Comparison of ENCODE assay signal across 29 mouse cellular contexts in the genomic region with DNA sequence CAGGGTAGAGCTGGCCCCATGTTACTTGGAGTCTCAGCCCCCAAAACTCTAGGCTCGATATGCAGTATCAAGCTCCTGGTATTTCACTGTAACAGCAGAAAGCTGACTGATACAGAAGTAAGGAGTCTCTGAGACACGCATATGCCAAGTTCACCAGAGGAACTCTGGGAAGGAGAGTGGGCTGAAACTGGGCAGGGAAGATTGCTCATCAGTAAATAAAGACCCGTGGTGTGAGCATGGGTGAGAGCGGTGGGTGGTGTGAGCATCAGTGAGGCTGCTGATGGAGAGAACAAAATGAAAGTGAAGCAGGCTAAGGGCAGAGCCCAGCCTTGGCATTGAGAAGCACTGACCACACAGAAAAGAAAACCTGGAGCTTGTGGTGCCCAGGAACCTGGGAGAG.
DNase-seq lines count a peak whose midpoint lies in the region; TF ChIP-seq lines count a peak whose summit lies in the region.
"Had no signal": no experiment of that assay in that cellular context is flagged by ENCODE, and none has a peak within 500 bp of the region (broad histone marks: within the 10 kb centered on the region; RNA-seq: fewer than 3 reads in every experiment).

No protein-coding gene starts in this region.

- DNase-seq in frontal cortex, adult 2 months (ENCODE audit: extremely low spot score in 1 of 2, low spot score in 1 of 2) = peak; percentile 14 to 66
- DNase-seq in frontal cortex, postnatal 14 days (ENCODE audit: low spot score in 2 of 2) = no peak
- peak; percentile 16 to 26 for DNase-seq in left cerebral cortex, adult 2 months (ENCODE audit: extremely low spot score in 1 of 2, low spot score in 2 of 2)
- no peak for DNase-seq in left cerebral cortex, adult 11 months (ENCODE audit: low spot score)
- DNase-seq in right cerebral cortex, adult 2 months (ENCODE audit: low spot score in 2 of 2) = peak; percentile 26 to 52
- no peak for DNase-seq in right cerebral cortex, postnatal 4 days
- peak; percentile 20 to 24 for DNase-seq in left cerebral cortex, postnatal 36 days (ENCODE audit: low spot score in 2 of 2)
- DNase-seq in retina, embryonic 14.5 days (ENCODE audit: low spot score) = no peak
- DNase-seq: adrenal gland, postnatal 10 days; adrenal gland, postnatal 36 days; B cell, adult 2 months; cerebellum, adult 11-12 months; cerebellum, adult 8-10 months; cerebellum, postnatal 10 days; cerebellum, postnatal 36 days; embryo, embryonic 11 days; gastrocnemius, postnatal 25 days; heart, adult 18-20 months; heart, postnatal 14 days; heart, postnatal 4 days had no signal

- no peak overlapping the region for H3K4me3 ChIP-seq in left cerebral cortex, adult 2 months
- H3K4me3 ChIP-seq: embryonic facial prominence, embryonic 10.5 days; embryonic facial prominence, embryonic 13.5 days; erythroblast, embryonic 14.5 days; forebrain, embryonic 12.5 days; forebrain, embryonic 15.5 days; heart, embryonic 10.5 days; heart, embryonic 13.5 days had no signal

- no peak overlapping the region for H3K27ac ChIP-seq in left cerebral cortex, adult 2 months
- H3K27ac ChIP-seq: embryonic facial prominence, embryonic 10.5 days; embryonic facial prominence, embryonic 13.5 days; forebrain, embryonic 12.5 days; forebrain, embryonic 15.5 days; heart, embryonic 10.5 days; heart, embryonic 13.5 days; hindbrain, embryonic 14.5 days; hindbrain, postnatal 0 days had no signal

- TF ChIP-seq CTCF in left cerebral cortex, adult 2 months (IDR thresholded peaks at IDR 0.05) = no peak

- intact Hi-C loops in left cerebral cortex, adult 2 months (cut with DNase I) = no loop called here
- intact Hi-C loops in left cerebral cortex, postnatal 36 days (cut with DNase I) = no loop called here

Comparison
In these comparisons a context has a peak if more than half of its experiments do, and no peak if none do; other contexts are left out.
1. DNase-seq: peak in frontal cortex, adult 2 months (2 of 2), left cerebral cortex, adult 2 months (2 of 2), right cerebral cortex, adult 2 months (2 of 2) and left cerebral cortex, postnatal 36 days (2 of 2); none in frontal cortex, postnatal 14 days (0 of 2), left cerebral cortex, adult 11 months (single experiment), right cerebral cortex, postnatal 4 days (single experiment) and retina, embryonic 14.5 days (single experiment).